Mouse (Mus musculus): Measurements from ENCODE around the gene Aipl1.

- TF ChIP-seq CTCF (IDR thresholded peaks at IDR 0.05; ENCODE audit: insufficient read depth, low read depth, low read length) (peak; percentile 51), POLR2A (IDR thresholded peaks at IDR 0.05; ENCODE audit: insufficient read depth, low read depth, low read length) (no peak)
Observed at GRCm38 (mm10) chr11:72002138-72002853, 35.0 kb downstream of the Aipl1 start.
